Mouse (Mus musculus) kidney, adult 2 months (tissue): Measurements from ENCODE around the gene Cacna2d1.

Experiments
- CTCF ChIP-seq: fragments of 200-500 bp; conservative IDR thresholded peaks from 2 replicates; pipeline ENCODE4 v1.5.1; 2011; ENCODE audit warnings: low read depth, mild to moderate bottlenecking, control low read depth, low read length, moderate library complexity, mixed read lengths; ENCODE audit not compliant: insufficient read depth, insufficient read length
- POLR2A ChIP-seq: fragments of 200-500 bp; IDR thresholded peaks from one replicate; pipeline ENCODE4 v1.6.1; 2011; ENCODE audit warnings: low read depth, low read length, control low read depth

GRCm38 (mm10) chr5:16293825-16294224, 359.3 kb downstream of the Cacna2d1 start:
- TF ChIP-seq CTCF = no peak
- no peak for TF ChIP-seq POLR2A
